Mouse (Mus musculus) forebrain, embryonic 11.5 days (tissue): Measurements from ENCODE around the gene Nop58. TPM values are rescaled to one million over a fixed set of nuclear protein-coding genes. Genes with fewer than 3 reads are reported as not detected.
A peak's percentile ranks its signal among the peaks of the same experiment; 100 is the strongest.

Source experiments
- ATAC-seq: fragments of 200-750 bp; cut with Nextera tagmentation; replicated peaks from 2 replicates; pipeline ENCODE4 v1.8.0; 2017; ENCODE audit warnings: moderate TSS enrichment; ENCODE audit not compliant: low FRiP score
- DNase-seq: peaks from one replicate; pipeline ENCODE4 v3.0.0-alpha.2; 2017; ENCODE audit warnings: low spot score
- H3K27ac ChIP-seq: fragments of 300-500 bp; sonication (generic); 2 replicates; pipeline ENCODE4 v1.5.1; 2014; ENCODE audit warnings: low read depth, low read length
- H3K27me3 ChIP-seq: fragments of 300-500 bp; sonication (generic); 2 replicates; pipeline ENCODE4 v1.6.1; 2014; ENCODE audit warnings: mild to moderate bottlenecking, low read length, mixed read lengths; ENCODE audit not compliant: control insufficient read depth, insufficient read depth
- H3K36me3 ChIP-seq: fragments of 300-500 bp; sonication (generic); 2 replicates; pipeline ENCODE4 v1.6.1; 2014; ENCODE audit warnings: mild to moderate bottlenecking, low read length, moderate library complexity, mixed read lengths; ENCODE audit not compliant: control insufficient read depth, insufficient read depth
- H3K4me1 ChIP-seq: fragments of 300-500 bp; sonication (generic); replicated peaks from 2 replicates; pipeline ENCODE4 v1.6.1; 2014; ENCODE audit warnings: low read length, mixed read lengths; ENCODE audit not compliant: control insufficient read depth, insufficient read depth
- H3K4me2 ChIP-seq: fragments of 300-500 bp; sonication (generic); 2 replicates; pipeline ENCODE4 v1.6.1; 2014; ENCODE audit warnings: low read depth, mild to moderate bottlenecking, low read length, moderate library complexity, mixed read lengths; ENCODE audit not compliant: severe bottlenecking
- H3K4me3 ChIP-seq: fragments of 300-500 bp; sonication (generic); 2 replicates; pipeline ENCODE4 v1.5.1; 2014; ENCODE audit warnings: low read depth, low read length
- H3K9ac ChIP-seq: fragments of 300-500 bp; sonication (generic); 2 replicates; pipeline ENCODE4 v1.6.1; 2014; ENCODE audit warnings: low read length
- H3K9me3 ChIP-seq: fragments of 300-500 bp; sonication (generic); 2 replicates; pipeline ENCODE4 v1.6.1; 2016; ENCODE audit warnings: low read length, mixed read lengths; ENCODE audit not compliant: control insufficient read depth
- WGBS: fragments of 180-500 bp; shearing (Covaris S2); extraction: QIAGEN DNeasy Blood & Tissue Kit; methylation state at CpG from one replicate; pipeline ENCODE4 v1.1.7; 2014; 5-methylcytosine and 5-hydroxymethylcytosine counted together
- polyA plus RNA-seq: library from polyadenylated mRNA; unstranded; fragments of >200 nt; fragmentation: Nextera tagmentation; extraction: Ambion mirVana; gene quantifications from 2 replicates; pipeline ENCODE4 v1.2.1, GENCODE M21; 2014

Gene Nop58
- polyA plus RNA-seq, 1 experiment from 2014 or later, result 311 TPM

GRCm38 (mm10) chr1:59656244-59657171 lies 28.3 kb upstream of the Nop58 start:
- Histone ChIP-seq H3K4me1 (no peaks in the 10 kb centered on the region), H3K27me3 (no peaks in the 10 kb centered on the region), H3K27ac (no peak overlapping the region), H3K9ac (no peak overlapping the region), H3K9me3 (no peaks in the 10 kb centered on the region), H3K4me2 (no peak overlapping the region), H3K4me3 (no peak overlapping the region), H3K36me3 (no peaks in the 10 kb centered on the region; the same call in 1 of the 2 replicates)
- DNase-seq, result no peak
- no peak for ATAC-seq
- 94% methylated on average over 7 of the region's 7 CpGs for WGBS

GRCm38 (mm10) chr1:59663456-59664135 lies 21.2 kb upstream of the Nop58 start:
- Histone ChIP-seq H3K9me3 (no peaks in the 10 kb centered on the region), H3K4me1 (0 out of 2 replicates have a peak, but pooled peaks cover 2% of the 10 kb centered on the region), H3K9ac (no peak overlapping the region), H3K4me3 (no peak overlapping the region), H3K4me2 (no peak overlapping the region), H3K27ac (no peak overlapping the region), H3K36me3 (no peaks in the 10 kb centered on the region), H3K27me3 (no peaks in the 10 kb centered on the region)
- DNase-seq, result no peak
- ATAC-seq, result no peak
- 74% methylated on average over 3 of the region's 3 CpGs for WGBS

- ATAC-seq, result no peak
- no peak overlapping the region for H3K4me3 ChIP-seq
- WGBS, result 89% methylated on average over 2 of the region's 2 CpGs
Measured at GRCm38 (mm10) chr1:59668871-59669270, 15.9 kb upstream of the Nop58 start.

GRCm38 (mm10) chr1:59669962-59670630 lies 14.7 kb upstream of the Nop58 start:
- DNase-seq (no peak), ATAC-seq (peak; percentile 19; the same call in 1 of the 2 replicates)
- Histone ChIP-seq H3K27me3 (no peaks in the 10 kb centered on the region), H3K9ac (peak overlapping the region; percentile 98), H3K9me3 (no peaks in the 10 kb centered on the region), H3K4me1 (0 out of 2 replicates have a peak, but pooled peaks cover 4% of the 10 kb centered on the region), H3K27ac (peak overlapping the region; percentile 84), H3K4me3 (peak overlapping the region; percentile 99), H3K4me2 (peak overlapping the region; percentile 57), H3K36me3 (no peaks in the 10 kb centered on the region)
- 1% methylated on average over 48 of the region's 54 CpGs for WGBS

More at GRCm38 (mm10) chr1:59668871-59669270, 15.9 kb upstream of the Nop58 start:
- Histone ChIP-seq H3K27ac (no peak overlapping the region), H3K4me1 (0 out of 2 replicates have a peak, but pooled peaks cover 4% of the 10 kb centered on the region), H3K9ac (no peak overlapping the region), H3K9me3 (no peaks in the 10 kb centered on the region), H3K27me3 (no peaks in the 10 kb centered on the region), H3K36me3 (no peaks in the 10 kb centered on the region), H3K4me2 (no peak overlapping the region)
- no peak for DNase-seq

GRCm38 (mm10) chr1:59670641-59671168 lies 14.1 kb upstream of the Nop58 start, which contains the start of gene Sumo1:
Sumo1 (minus strand) TSS chr1:59670834.
- Histone ChIP-seq H3K9me3 (no peaks in the 10 kb centered on the region), H3K36me3 (no peaks in the 10 kb centered on the region), H3K9ac (peak within 1 kb of the TSS; percentile 98), H3K27me3 (no peaks in the 10 kb centered on the region), H3K4me2 (peak within 1 kb of the TSS; percentile 57), H3K27ac (peak within 1 kb of the TSS; percentile 84), H3K4me1 (0 out of 2 replicates have a peak, but pooled peaks cover 4% of the 10 kb centered on the region), H3K4me3 (peak within 1 kb of the TSS; percentile 99)
- peak; percentile 96 for ATAC-seq
- peak; percentile 91 for DNase-seq
- WGBS, result under 1% methylated on average over 33 of the region's 36 CpGs

GRCm38 (mm10) chr1:59673661-59674060 lies 11.1 kb upstream of the Nop58 start:
- H3K36me3 ChIP-seq, result no peaks in the 10 kb centered on the region
- H3K9me3 ChIP-seq, result no peaks in the 10 kb centered on the region
- no peak overlapping the region for H3K4me3 ChIP-seq
- H3K4me1 ChIP-seq, result 0 out of 2 replicates have a peak, but pooled peaks cover 2% of the 10 kb centered on the region
- no peaks in the 10 kb centered on the region for H3K27me3 ChIP-seq
- no peak overlapping the region for H3K4me2 ChIP-seq
- ATAC-seq (no peak), DNase-seq (no peak)
- no peak overlapping the region for H3K9ac ChIP-seq
- H3K27ac ChIP-seq, result no peak overlapping the region
- 98% methylated on average over 2 of the region's 2 CpGs for WGBS

GRCm38 (mm10) chr1:59683926-59684818 lies 599 bp upstream of the Nop58 start:
- Histone ChIP-seq H3K9me3 (no peaks in the 10 kb centered on the region), H3K4me1 (peaks cover 7% of the 10 kb centered on the region; the same call in 1 of the 2 replicates), H3K4me3 (peak overlapping the region; percentile 83), H3K36me3 (no peaks in the 10 kb centered on the region; the same call in 1 of the 2 replicates), H3K27me3 (no peaks in the 10 kb centered on the region; the same call in 1 of the 2 replicates), H3K27ac (no peak overlapping the region), H3K9ac (peak overlapping the region; percentile 57; the same call in 1 of the 2 replicates), H3K4me2 (peak overlapping the region; percentile 68)
- ATAC-seq, result peak; percentile 57
- peak; percentile 56 for DNase-seq
- 9% methylated on average over 11 of the region's 11 CpGs for WGBS
